Mouse (Mus musculus) myocyte (in vitro differentiated cells): ENCODE measurements around the gene Ndc80.

Source experiments
- E2F4 ChIP-seq: IDR thresholded peaks from one replicate; pipeline ENCODE4 v1.6.1; 2011; ENCODE audit warnings: mild to moderate bottlenecking, control low read depth, moderate library complexity; ENCODE audit not compliant: insufficient read depth
- MAX ChIP-seq: IDR thresholded peaks from one replicate; pipeline ENCODE4 v1.6.1; 2011; ENCODE audit warnings: low read depth, mild to moderate bottlenecking, control low read depth
- MYOG ChIP-seq, 3 experiments: IDR thresholded peaks; one replicate each; pipeline ENCODE4 v1.6.1; 2011; ENCODE audit warnings: control low read depth in 2 of 3, low read depth in 2 of 3, mild to moderate bottlenecking in 2 of 3; ENCODE audit not compliant: insufficient read length in 2 of 3, control insufficient read depth in 1 of 3, insufficient read depth in 1 of 3
- POLR2A ChIP-seq: IDR thresholded peaks from one replicate; pipeline ENCODE4 v1.6.1; 2011; ENCODE audit warnings: low read depth, mild to moderate bottlenecking, control low read depth, moderate library complexity; ENCODE audit not compliant: insufficient read length

- TF ChIP-seq POLR2A, result no peak
- no peak for TF ChIP-seq MYOG (IDR thresholded peaks at IDR 0.05; ENCODE audit: control insufficient read depth in 1 of 3, insufficient read depth in 1 of 3, insufficient read length in 2 of 3, low read depth in 2 of 3)
- TF ChIP-seq MAX, result no peak
- TF ChIP-seq E2F4, result no peak
Observed at GRCm38 (mm10) chr17:71471261-71471660, 55.4 kb downstream of the Ndc80 start.
